Mouse (Mus musculus) bone marrow, adult 2 months (tissue): ENCODE measurements around the gene Rprd1b.

ENCODE experiments used
- CTCF ChIP-seq: fragments of 200-500 bp; IDR thresholded peaks from 2 replicates; pipeline ENCODE4 v1.5.1; 2011; ENCODE audit warnings: low read length, control low read depth; ENCODE audit not compliant: control insufficient read depth, insufficient read depth
- POLR2A ChIP-seq: fragments of 200-500 bp; IDR thresholded peaks from 2 replicates; pipeline ENCODE4 v1.6.1; 2011; ENCODE audit warnings: low read depth, mild to moderate bottlenecking, control low read depth, low read length, borderline replicate concordance; ENCODE audit not compliant: control insufficient read depth

- TF ChIP-seq POLR2A (no peak), CTCF (no peak)
These were observed 138.3 kb downstream of the Rprd1b start for GRCm38 (mm10) chr2:158166628-158167027.
